Mouse (Mus musculus) hindbrain, embryonic 16.5 days (tissue): ENCODE measurements around the gene Rnf225. TPM values are rescaled to one million over a fixed set of nuclear protein-coding genes. Genes with fewer than 3 reads are reported as not detected.
"Not testable (repeated sequence)": the region's sequence is repeated elsewhere in the genome, so short reads cannot be mapped to it uniquely, and the experiment has no call there.

ENCODE experiments used
- ATAC-seq: fragments of 200-750 bp; cut with Nextera tagmentation; 2 replicates; pipeline ENCODE4 v1.8.0; 2017; ENCODE audit warnings: moderate TSS enrichment, moderate library complexity
- H3K27ac ChIP-seq: fragments of 300-500 bp; sonication (generic); 2 replicates; pipeline ENCODE4 v1.5.1; 2014; ENCODE audit warnings: low read depth, mild to moderate bottlenecking, control low read depth, low read length, moderate library complexity
- H3K27me3 ChIP-seq: fragments of 300-500 bp; sonication (generic); replicated peaks from 2 replicates; pipeline ENCODE4 v1.6.1; 2014; ENCODE audit warnings: low read length; ENCODE audit not compliant: control insufficient read depth, insufficient read depth
- H3K36me3 ChIP-seq: fragments of 300-500 bp; sonication (generic); 2 replicates; pipeline ENCODE4 v1.6.1; 2014; ENCODE audit warnings: mild to moderate bottlenecking, low read length, moderate library complexity, mixed read lengths; ENCODE audit not compliant: control insufficient read depth, insufficient read depth
- H3K4me1 ChIP-seq: fragments of 300-500 bp; sonication (generic); 2 replicates; pipeline ENCODE4 v1.6.1; 2014; ENCODE audit warnings: low read depth, low read length; ENCODE audit not compliant: control insufficient read depth, insufficient read depth
- H3K4me2 ChIP-seq: fragments of 300-500 bp; sonication (generic); 2 replicates; pipeline ENCODE4 v1.6.1; 2014; ENCODE audit warnings: mild to moderate bottlenecking, low read length, control low read depth, moderate library complexity
- H3K4me3 ChIP-seq: fragments of 300-500 bp; sonication (generic); 2 replicates; pipeline ENCODE4 v1.5.1; 2014; ENCODE audit warnings: mild to moderate bottlenecking, low read length, control low read depth, moderate library complexity
- H3K9ac ChIP-seq: fragments of 300-500 bp; sonication (generic); 2 replicates; pipeline ENCODE4 v1.6.1; 2014; ENCODE audit warnings: low read depth, mild to moderate bottlenecking, control low read depth, low read length, moderate library complexity
- H3K9me3 ChIP-seq: fragments of 300-500 bp; sonication (generic); 2 replicates; pipeline ENCODE4 v1.6.1; 2014; ENCODE audit warnings: mild to moderate bottlenecking, low read length, moderate library complexity; ENCODE audit not compliant: control insufficient read depth
- WGBS: fragments of 180-500 bp; shearing (Covaris S2); extraction: QIAGEN DNeasy Blood & Tissue Kit; methylation state at CpG from one replicate; pipeline ENCODE4 v1.1.7; 2014; 5-methylcytosine and 5-hydroxymethylcytosine counted together
- polyA plus RNA-seq: library from polyadenylated mRNA; unstranded; fragments of >200 nt; fragmentation: Nextera tagmentation; extraction: Ambion mirVana; gene quantifications from 2 replicates; pipeline ENCODE4 v1.2.1, GENCODE M21; 2015

The Rnf225 gene
- polyA plus RNA-seq: 1.2 and 1.3 TPM in 2 replicates

DNA sequence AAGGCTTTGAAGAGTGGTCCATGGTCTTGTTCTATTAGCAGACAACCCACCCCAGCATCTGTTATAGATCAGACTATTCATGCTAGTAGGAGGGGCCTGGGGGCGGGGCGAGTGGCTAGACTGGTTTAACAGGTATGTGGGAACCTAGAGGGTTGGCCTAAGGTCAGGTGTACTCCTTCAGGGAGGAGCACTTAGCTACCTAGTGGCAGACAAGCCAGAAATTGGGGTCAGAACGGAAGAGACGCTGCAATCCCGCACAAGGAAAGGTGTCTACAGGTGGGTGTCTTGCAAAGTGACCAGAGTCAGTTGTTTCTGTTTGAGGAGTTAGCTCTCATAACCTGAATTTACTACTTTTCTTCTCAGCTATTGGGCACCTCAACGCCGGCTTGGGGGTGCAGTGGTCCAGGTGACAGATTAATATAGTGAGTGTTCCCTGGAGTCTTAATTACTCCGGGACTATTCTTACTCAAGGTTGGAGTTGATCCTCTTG, at the start of gene Rnf225:
Gene Rnf225 (plus strand): TSS at position 226 of the 490 bp plus-strand sequence.
- H3K27me3 ChIP-seq: peaks cover 14% of the 10 kb centered on the region
- H3K36me3 ChIP-seq: peaks cover 38% of the 10 kb centered on the region
- H3K27ac ChIP-seq: no peak within 1 kb of the TSS
- H3K9ac ChIP-seq: peak within 1 kb of the TSS; percentile 51
- H3K4me1 ChIP-seq: peaks cover 17% of the 10 kb centered on the region
- ATAC-seq: no peak; the same call in 1 of the 2 replicates
- H3K4me2 ChIP-seq: peak within 1 kb of the TSS; percentile 56
- no peaks in the 10 kb centered on the region for H3K9me3 ChIP-seq
- 30% methylated on average over 8 of the region's 8 CpGs for WGBS
- H3K4me3 ChIP-seq: peak within 1 kb of the TSS; percentile 31

DNA sequence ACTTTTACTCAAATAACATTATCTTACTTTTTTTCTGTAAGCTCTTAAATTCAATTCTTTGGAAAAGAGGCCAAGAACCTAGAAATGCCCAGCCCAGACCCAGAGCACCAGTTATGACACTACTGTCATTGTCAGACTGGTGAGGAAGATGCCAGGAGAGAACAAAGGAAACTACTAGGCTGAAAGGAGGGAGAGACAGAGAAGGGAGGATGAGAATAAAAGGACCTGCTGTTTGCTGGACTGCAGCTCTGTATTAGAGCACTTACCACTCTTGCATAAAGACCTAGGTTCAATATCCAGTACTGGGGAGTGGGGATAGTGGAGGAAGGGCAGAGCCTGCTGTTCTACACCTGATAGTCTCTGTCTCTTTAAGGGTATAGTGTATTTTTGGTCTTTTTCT, 47.2 kb upstream of the Rnf225 start:
- peak overlapping the region; percentile 83 for H3K4me2 ChIP-seq
- H3K4me1 ChIP-seq: peaks cover 13% of the 10 kb centered on the region
- H3K27ac ChIP-seq: no peak overlapping the region
- peak overlapping the region; percentile 76 for H3K4me3 ChIP-seq
- H3K9me3 ChIP-seq: no peaks in the 10 kb centered on the region
- H3K27me3 ChIP-seq: no peaks in the 10 kb centered on the region
- peaks cover 6% of the 10 kb centered on the region for H3K36me3 ChIP-seq
- no peak for ATAC-seq
- H3K9ac ChIP-seq: no peak overlapping the region

GRCm38 (mm10) chr7:12880497-12880896, 46.7 kb upstream of the Rnf225 start:
- Histone ChIP-seq H3K4me1 (peaks cover 13% of the 10 kb centered on the region), H3K27ac (peak overlapping the region; percentile 51; the same call in 1 of the 2 replicates), H3K9ac (peak overlapping the region; percentile 77), H3K36me3 (peaks cover 11% of the 10 kb centered on the region), H3K4me2 (peak overlapping the region; percentile 83), H3K4me3 (peak overlapping the region; percentile 76)
- H3K27me3 ChIP-seq, H3K9me3 ChIP-seq: not testable (repeated sequence)
- peak; percentile 21 for ATAC-seq
- 49% methylated on average over 8 of the region's 8 CpGs for WGBS

GRCm38 (mm10) chr7:12880911-12881660, 46.1 kb upstream of the Rnf225 start, which contains the start of gene Zfp128:
Gene Zfp128, plus strand, starts transcription at chr7:12881177.
- peak within 1 kb of the TSS; percentile 83 for H3K4me2 ChIP-seq
- H3K9me3 ChIP-seq: no peaks in the 10 kb centered on the region
- WGBS: 1% methylated on average over 35 of the region's 35 CpGs
- peaks cover 17% of the 10 kb centered on the region for H3K36me3 ChIP-seq
- no peaks in the 10 kb centered on the region for H3K27me3 ChIP-seq
- H3K27ac ChIP-seq: peak within 1 kb of the TSS; percentile 60
- ATAC-seq: peak; percentile 99
- H3K4me1 ChIP-seq: peaks cover 13% of the 10 kb centered on the region
- peak within 1 kb of the TSS; percentile 77 for H3K9ac ChIP-seq
- H3K4me3 ChIP-seq: peak within 1 kb of the TSS; percentile 76

DNA sequence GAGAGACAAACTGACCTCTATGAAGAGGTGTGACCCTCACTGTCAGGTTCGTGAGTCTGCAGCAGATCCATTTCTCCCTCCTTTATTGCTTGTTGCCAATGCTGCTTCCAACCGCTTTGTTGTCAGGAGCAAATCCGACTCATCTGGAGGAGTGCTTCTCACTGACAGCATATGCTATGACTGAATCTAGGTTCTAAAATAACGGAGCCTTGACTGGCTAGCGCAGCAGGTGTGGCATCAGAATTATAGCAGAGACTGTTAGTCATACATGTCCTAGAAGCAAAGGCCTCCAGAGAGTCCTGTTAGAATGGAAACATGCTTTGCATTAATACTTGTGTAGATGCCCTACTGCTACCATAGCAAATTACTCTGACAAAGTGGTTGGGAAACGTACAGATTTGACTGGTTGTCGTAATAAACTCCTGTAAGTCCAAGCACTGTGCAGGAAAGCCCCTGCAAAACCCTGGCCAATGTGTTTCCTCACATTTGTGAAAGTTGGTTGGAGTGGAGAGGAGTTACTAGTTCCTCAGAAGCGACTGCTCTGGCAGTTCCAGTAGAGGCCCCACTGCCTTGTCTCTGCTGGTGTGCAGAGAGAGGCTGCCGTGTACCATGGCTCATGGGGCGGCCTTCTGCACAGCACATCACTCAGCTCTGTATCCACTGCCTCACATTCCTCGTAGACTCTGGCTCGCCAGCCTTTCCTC, 40.5 kb upstream of the Rnf225 start:
- no peak for ATAC-seq
- peaks cover 10% of the 10 kb centered on the region for H3K4me1 ChIP-seq
- no peak overlapping the region for H3K4me3 ChIP-seq
- no peaks in the 10 kb centered on the region for H3K27me3 ChIP-seq
- no peaks in the 10 kb centered on the region for H3K9me3 ChIP-seq
- H3K36me3 ChIP-seq: peaks cover 63% of the 10 kb centered on the region
- H3K27ac ChIP-seq: no peak overlapping the region
- no peak overlapping the region for H3K4me2 ChIP-seq
- WGBS: 93% methylated on average over 12 of the region's 12 CpGs
- H3K9ac ChIP-seq: no peak overlapping the region

- Histone ChIP-seq H3K4me1 (peaks cover 2% of the 10 kb centered on the region), H3K27ac (no peak overlapping the region), H3K4me3 (no peak overlapping the region), H3K9ac (no peak overlapping the region), H3K27me3 (no peaks in the 10 kb centered on the region), H3K9me3 (no peaks in the 10 kb centered on the region), H3K36me3 (peaks cover 68% of the 10 kb centered on the region), H3K4me2 (no peak overlapping the region)
- WGBS: 93% methylated on average over 5 of the region's 5 CpGs
- no peak for ATAC-seq
These were observed 39.6 kb upstream of the Rnf225 start for GRCm38 (mm10) chr7:12887585-12887984.

GRCm38 (mm10) chr7:12890928-12891327, 36.3 kb upstream of the Rnf225 start:
- Histone ChIP-seq H3K36me3 (peaks cover 53% of the 10 kb centered on the region), H3K4me1 (no peaks in the 10 kb centered on the region), H3K4me3 (no peak overlapping the region), H3K27me3 (no peaks in the 10 kb centered on the region), H3K9me3 (no peaks in the 10 kb centered on the region), H3K4me2 (no peak overlapping the region), H3K27ac (no peak overlapping the region), H3K9ac (no peak overlapping the region)
- ATAC-seq: no peak
- 94% methylated on average over 14 of the region's 14 CpGs for WGBS

- ATAC-seq: no peak
- H3K4me2 ChIP-seq: no peak overlapping the region
- H3K9ac ChIP-seq: no peak overlapping the region
- no peaks in the 10 kb centered on the region for H3K9me3 ChIP-seq
- H3K4me3 ChIP-seq: no peak overlapping the region
- no peaks in the 10 kb centered on the region for H3K27me3 ChIP-seq
- H3K36me3 ChIP-seq: peaks cover 49% of the 10 kb centered on the region
- H3K4me1 ChIP-seq: no peaks in the 10 kb centered on the region
- no peak overlapping the region for H3K27ac ChIP-seq
- 89% methylated on average over 1 of the region's 1 CpGs for WGBS
These were observed 35.9 kb upstream of the Rnf225 start for GRCm38 (mm10) chr7:12891334-12891733.
